In the genomic region with DNA sequence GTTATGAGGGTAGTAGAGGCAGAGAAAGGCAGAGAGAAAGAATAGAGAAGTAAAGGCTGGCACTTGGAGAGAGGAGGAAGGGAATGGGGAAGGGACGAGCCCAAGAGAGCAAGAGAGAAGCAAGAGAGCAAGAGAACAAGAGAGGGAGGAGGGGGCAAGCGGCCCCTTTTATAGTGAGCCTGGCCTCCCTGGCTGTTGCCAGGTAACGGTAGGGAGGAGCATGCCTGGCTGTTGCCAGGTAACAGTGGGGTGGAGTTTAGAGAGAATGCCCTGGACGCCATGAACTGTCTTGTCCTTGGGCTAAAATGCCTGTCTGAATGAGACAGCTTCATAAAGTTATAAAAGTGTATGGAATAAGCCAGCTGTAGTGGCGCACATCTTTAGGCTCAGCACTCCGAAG, we compare ENCODE assay signal across 16 mouse cellular contexts. TPM values are rescaled to one million over a fixed set of nuclear protein-coding genes. Genes with fewer than 3 reads are reported as not detected.
DNase-seq lines count a peak whose midpoint lies in the region; ATAC-seq and TF ChIP-seq lines count a peak whose summit lies in the region.
"Had no signal": no experiment of that assay in that cellular context is flagged by ENCODE, and none has a peak within 500 bp of the region (broad histone marks: within the 10 kb centered on the region; RNA-seq: fewer than 3 reads in every experiment).

No protein-coding gene starts in this region.

- 68% methylated on average over 6 of the region's 6 CpGs for WGBS in embryonic facial prominence, embryonic 10.5 days
- WGBS in midbrain, embryonic 11.5 days = 27% methylated on average over 6 of the region's 6 CpGs

- H3K27ac ChIP-seq in testis, adult 2 months (ENCODE audit: control insufficient read depth, insufficient read depth, low read depth, low read length) = no peak overlapping the region
- H3K27ac ChIP-seq in embryonic facial prominence, embryonic 10.5 days (replicated peaks) = no peak overlapping the region
- H3K27ac ChIP-seq in midbrain, embryonic 11.5 days (ENCODE audit: low read depth, low read length) = no peak overlapping the region
- H3K27ac ChIP-seq: embryonic facial prominence, embryonic 13.5 days; limb, embryonic 10.5 days; liver, embryonic 13.5 days had no signal

- 0 out of 2 replicates have a peak overlapping the region, but pooled peaks have one; percentile 18 for H3K4me3 ChIP-seq in testis, adult 2 months (ENCODE audit: control insufficient read depth, low read depth, low read length)
- no peak overlapping the region for H3K4me3 ChIP-seq in embryonic facial prominence, embryonic 10.5 days
- no peak overlapping the region for H3K4me3 ChIP-seq in midbrain, embryonic 11.5 days (ENCODE audit: low read depth, low read length)
- H3K4me3 ChIP-seq: embryonic facial prominence, embryonic 13.5 days; limb, embryonic 10.5 days; liver, embryonic 13.5 days had no signal

- DNase-seq in testis, postnatal 10 days (ENCODE audit: low spot score) = no peak
- peak; percentile 27 for DNase-seq in embryonic facial prominence, embryonic 10.5 days (ENCODE audit: low spot score)
- DNase-seq in midbrain, embryonic 11.5 days (ENCODE audit: low spot score, missing footprints) = peak; percentile 86
- DNase-seq in layer of hippocampus, postnatal 25 days (ENCODE audit: extremely low spot score in 1 of 2, low spot score in 1 of 2) = no peak
- DNase-seq in lung, adult 18-20 months = no peak
- DNase-seq: adrenal gland, adult 8-10 months; gastrocnemius, postnatal 10 days; kidney, postnatal 25 days; liver, embryonic 13.5 days; spleen, adult 18-20 months; thymus, postnatal 36 days had no signal

- H3K36me3 ChIP-seq in testis, adult 2 months (ENCODE audit: control insufficient read depth, insufficient read depth, low read length) = no peaks in the 10 kb centered on the region
- H3K36me3 ChIP-seq in embryonic facial prominence, embryonic 10.5 days (replicated peaks) = no peaks in the 10 kb centered on the region
- H3K36me3 ChIP-seq in midbrain, embryonic 11.5 days (ENCODE audit: control insufficient read depth, insufficient read depth, low read length) = no peaks in the 10 kb centered on the region
- H3K36me3 ChIP-seq: embryonic facial prominence, embryonic 13.5 days; limb, embryonic 10.5 days; liver, embryonic 13.5 days had no signal

- H3K4me2 ChIP-seq in midbrain, embryonic 11.5 days = no peak overlapping the region
- H3K4me2 ChIP-seq: embryonic facial prominence, embryonic 13.5 days; liver, embryonic 13.5 days had no signal

- H3K27me3 ChIP-seq in testis, adult 2 months (ENCODE audit: control insufficient read depth, insufficient read depth, low read length) = no peaks in the 10 kb centered on the region
- H3K27me3 ChIP-seq in embryonic facial prominence, embryonic 10.5 days (replicated peaks; ENCODE audit: low read depth, poor library complexity, severe bottlenecking) = no peaks in the 10 kb centered on the region
- H3K27me3 ChIP-seq in midbrain, embryonic 11.5 days (ENCODE audit: control insufficient read depth, insufficient read depth, low read length) = peaks cover 8% of the 10 kb centered on the region; the same call in 1 of the 2 replicates
- H3K27me3 ChIP-seq: embryonic facial prominence, embryonic 13.5 days; liver, embryonic 13.5 days; Patski had no signal

- no peak overlapping the region for H3K9ac ChIP-seq in midbrain, embryonic 11.5 days (ENCODE audit: low read length)
- H3K9ac ChIP-seq: embryonic facial prominence, embryonic 13.5 days; liver, embryonic 13.5 days had no signal

- no peak for TF ChIP-seq CTCF in testis, adult 2 months (IDR thresholded peaks at IDR 0.05; ENCODE audit: control insufficient read depth, insufficient read depth, insufficient replicate concordance, low read depth, low read length)

- ATAC-seq in midbrain, embryonic 11.5 days (ENCODE audit: low FRiP score) = peak; percentile 81
- no peak for ATAC-seq in granulocyte monocyte progenitor cell, adult 5-6 weeks (replicated peaks; ENCODE audit: poor library complexity, severe bottlenecking)
- ATAC-seq: Patski had no signal

- peak; percentile 49; the same call in 1 of the 2 replicates for TF ChIP-seq POLR2A in testis, adult 2 months (IDR thresholded peaks at IDR 0.05; ENCODE audit: control insufficient read depth, low read depth, low read length)

- H3K4me1 ChIP-seq in testis, adult 2 months (ENCODE audit: control insufficient read depth, insufficient read depth, low read length) = peaks cover 2% of the 10 kb centered on the region; the same call in 1 of the 2 replicates
- peaks cover 15% of the 10 kb centered on the region for H3K4me1 ChIP-seq in embryonic facial prominence, embryonic 10.5 days
- peaks cover 7% of the 10 kb centered on the region; the same call in 1 of the 2 replicates for H3K4me1 ChIP-seq in midbrain, embryonic 11.5 days (ENCODE audit: control insufficient read depth, insufficient read depth, low read length)
- H3K4me1 ChIP-seq: embryonic facial prominence, embryonic 13.5 days; liver, embryonic 13.5 days had no signal

- H3K9me3 ChIP-seq in embryonic facial prominence, embryonic 10.5 days = no peaks in the 10 kb centered on the region
- H3K9me3 ChIP-seq in midbrain, embryonic 11.5 days (ENCODE audit: control insufficient read depth, low read length) = no peaks in the 10 kb centered on the region
- H3K9me3 ChIP-seq: embryonic facial prominence, embryonic 13.5 days; limb, embryonic 10.5 days; liver, embryonic 13.5 days had no signal

RNA-seq across cellular contexts. Expression of gene Trio, which starts 34.8 kb away (rescaled TPM):
- polyA plus RNA-seq in testis, adult 2 months (2012; rRNA removed) = 18.8 and 24.3 TPM in 2 replicates
- 24.8 and 28.8 TPM in 2 replicates for polyA plus RNA-seq in embryonic facial prominence, embryonic 10.5 days (2016; fragmentation: Nextera tagmentation; extraction: Ambion mirVana)
- polyA plus RNA-seq in midbrain, embryonic 11.5 days (2014; fragmentation: Nextera tagmentation; extraction: Ambion mirVana) = 32.5 and 36.2 TPM in 2 replicates
- 30.3 and 40.2 TPM in 2 replicates for total RNA-seq in granulocyte monocyte progenitor cell, adult 5-6 weeks (2014; fragmentation: Nextera tagmentation)
- total RNA-seq in granulocyte monocyte progenitor cell, adult 5-6 weeks (2017) = 21.1 and 25.9 TPM in 2 replicates
- total RNA-seq in layer of hippocampus, postnatal 25 days (2021) = 100 to 1,000 TPM; 251 to 305 TPM

Comparison
In these comparisons a context has a peak if more than half of its experiments do, and no peak if none do; other contexts are left out.
1. DNase-seq: peak in embryonic facial prominence, embryonic 10.5 days (single experiment) and midbrain, embryonic 11.5 days (single experiment); none in testis, postnatal 10 days (single experiment), layer of hippocampus, postnatal 25 days (0 of 2) and lung, adult 18-20 months (0 of 2).